In genomic region chr11:24052882-24053281, GRCm38 (mm10) we compare ENCODE assay signal across 16 mouse cellular contexts. TPM values are rescaled to one million over a fixed set of nuclear protein-coding genes. Genes with fewer than 3 reads are reported as not detected.
DNase-seq lines count a peak whose midpoint lies in the region; ATAC-seq and TF ChIP-seq lines count a peak whose summit lies in the region.
"Had no signal": no experiment of that assay in that cellular context is flagged by ENCODE, and none has a peak within 500 bp of the region (broad histone marks: within the 10 kb centered on the region; RNA-seq: fewer than 3 reads in every experiment).

No protein-coding gene starts in this region.

- no peak for DNase-seq in heart, postnatal 0 days (ENCODE audit: low spot score)
- DNase-seq in heart, adult 18-20 months: no peak
- DNase-seq in midbrain, postnatal 0 days (ENCODE audit: low spot score): no peak
- DNase-seq in embryo, embryonic 10 days (ENCODE audit: low spot score): peak; percentile 63
- DNase-seq in splenic B cell, adult 2 months (ENCODE audit: low read depth, low spot score): peak; percentile 41
- DNase-seq: cerebellum, postnatal 25 days; kidney, adult 11 months had no signal

- no peak overlapping the region for H3K4me2 ChIP-seq in heart, postnatal 0 days (ENCODE audit: low read depth, low read length)
- no peak overlapping the region for H3K4me2 ChIP-seq in midbrain, postnatal 0 days (ENCODE audit: low read depth, low read length, poor library complexity, severe bottlenecking)
- H3K4me2 ChIP-seq in midbrain, embryonic 16.5 days (ENCODE audit: low read length): no peak overlapping the region
- H3K4me2 ChIP-seq in heart, embryonic 12.5 days: no peak overlapping the region
- H3K4me2 ChIP-seq in kidney, embryonic 15.5 days: no peak overlapping the region
- H3K4me2 ChIP-seq: forebrain, embryonic 15.5 days; heart, embryonic 11.5 days had no signal

- H3K27me3 ChIP-seq in heart, postnatal 0 days (ENCODE audit: control insufficient read depth, insufficient read depth, low read length): no peaks in the 10 kb centered on the region
- H3K27me3 ChIP-seq in midbrain, postnatal 0 days (ENCODE audit: insufficient read depth, low read length): no peaks in the 10 kb centered on the region
- H3K27me3 ChIP-seq in midbrain, embryonic 16.5 days (ENCODE audit: control insufficient read depth, insufficient read depth, low read depth, low read length): no peaks in the 10 kb centered on the region
- H3K27me3 ChIP-seq in splenic B cell, adult 2 months (ENCODE audit: control insufficient read depth, insufficient read depth, low read length, poor library complexity, severe bottlenecking): no peaks in the 10 kb centered on the region
- H3K27me3 ChIP-seq in heart, embryonic 12.5 days (replicated peaks): peaks cover 9% of the 10 kb centered on the region
- H3K27me3 ChIP-seq in kidney, embryonic 15.5 days: peaks cover 45% of the 10 kb centered on the region
- H3K27me3 ChIP-seq: forebrain, embryonic 15.5 days had no signal

- WGBS in heart, postnatal 0 days: 63% methylated on average over 6 of the region's 6 CpGs
- WGBS in midbrain, postnatal 0 days: 65% methylated on average over 6 of the region's 6 CpGs
- 64% methylated on average over 6 of the region's 6 CpGs for WGBS in midbrain, embryonic 16.5 days
- WGBS in heart, embryonic 12.5 days: 60% methylated on average over 6 of the region's 6 CpGs
- 76% methylated on average over 6 of the region's 6 CpGs for whole genome bisulfite sequencing in kidney, embryonic 15.5 days

- H3K9ac ChIP-seq in heart, postnatal 0 days (replicated peaks; ENCODE audit: low read depth, low read length): no peak overlapping the region
- no peak overlapping the region for H3K9ac ChIP-seq in midbrain, postnatal 0 days (replicated peaks; ENCODE audit: low read length, poor library complexity, severe bottlenecking)
- no peak overlapping the region for H3K9ac ChIP-seq in midbrain, embryonic 16.5 days (ENCODE audit: low read depth, low read length)
- no peak overlapping the region for H3K9ac ChIP-seq in heart, embryonic 12.5 days
- H3K9ac ChIP-seq in kidney, embryonic 15.5 days: no peak overlapping the region
- H3K9ac ChIP-seq: forebrain, embryonic 15.5 days had no signal

- H3K27ac ChIP-seq in heart, postnatal 0 days (ENCODE audit: low read depth): no peak overlapping the region
- no peak overlapping the region for H3K27ac ChIP-seq in midbrain, postnatal 0 days (ENCODE audit: low read depth, low read length)
- no peak overlapping the region for H3K27ac ChIP-seq in midbrain, embryonic 16.5 days (ENCODE audit: low read length)
- no peak overlapping the region for H3K27ac ChIP-seq in heart, embryonic 12.5 days (ENCODE audit: poor library complexity, severe bottlenecking)
- H3K27ac ChIP-seq in kidney, embryonic 15.5 days: no peak overlapping the region
- H3K27ac ChIP-seq: forebrain, embryonic 15.5 days had no signal

- no peaks in the 10 kb centered on the region for H3K9me3 ChIP-seq in heart, postnatal 0 days (replicated peaks; ENCODE audit: control insufficient read depth, low read length)
- H3K9me3 ChIP-seq in midbrain, postnatal 0 days (ENCODE audit: low read length): no peaks in the 10 kb centered on the region
- H3K9me3 ChIP-seq in midbrain, embryonic 16.5 days (replicated peaks; ENCODE audit: control insufficient read depth, low read length, poor library complexity, severe bottlenecking): no peaks in the 10 kb centered on the region
- no peaks in the 10 kb centered on the region for H3K9me3 ChIP-seq in heart, embryonic 12.5 days (replicated peaks)
- no peaks in the 10 kb centered on the region for H3K9me3 ChIP-seq in kidney, embryonic 15.5 days (replicated peaks)
- H3K9me3 ChIP-seq: forebrain, embryonic 15.5 days had no signal

- no peak overlapping the region for H3K4me3 ChIP-seq in heart, postnatal 0 days (ENCODE audit: low read depth, low read length)
- no peak overlapping the region for H3K4me3 ChIP-seq in midbrain, postnatal 0 days (ENCODE audit: low read depth, low read length)
- no peak overlapping the region for H3K4me3 ChIP-seq in midbrain, embryonic 16.5 days (ENCODE audit: low read depth, low read length)
- no peak overlapping the region for H3K4me3 ChIP-seq in heart, embryonic 12.5 days
- H3K4me3 ChIP-seq in kidney, embryonic 15.5 days (replicated peaks): no peak overlapping the region
- H3K4me3 ChIP-seq: forebrain, embryonic 15.5 days; myocyte had no signal

- no peaks in the 10 kb centered on the region for H3K4me1 ChIP-seq in heart, postnatal 0 days (ENCODE audit: control insufficient read depth, insufficient read depth)
- H3K4me1 ChIP-seq in midbrain, postnatal 0 days (ENCODE audit: insufficient read depth, low read length): no peaks in the 10 kb centered on the region
- H3K4me1 ChIP-seq in midbrain, embryonic 16.5 days (ENCODE audit: control insufficient read depth, insufficient read depth, low read length): peaks cover 3% of the 10 kb centered on the region; the same call in 1 of the 2 replicates
- H3K4me1 ChIP-seq in heart, embryonic 12.5 days (replicated peaks): no peaks in the 10 kb centered on the region
- 0 out of 2 replicates have a peak, but pooled peaks cover 5% of the 10 kb centered on the region for H3K4me1 ChIP-seq in kidney, embryonic 15.5 days

- peak; percentile 15; the same call in 1 of the 2 replicates for TF ChIP-seq CTCF in heart, postnatal 0 days (IDR thresholded peaks at IDR 0.05; ENCODE audit: low read depth)
- TF ChIP-seq CTCF in midbrain, postnatal 0 days (IDR thresholded peaks at IDR 0.05): peak; percentile 58

- no peak for TF ChIP-seq EP300 in heart, postnatal 0 days (IDR thresholded peaks at IDR 0.05; ENCODE audit: low read depth)

- no peak for ATAC-seq in heart, postnatal 0 days (ENCODE audit: insufficient read depth, low read depth)
- no peak for ATAC-seq in midbrain, postnatal 0 days (ENCODE audit: low FRiP score)
- no peak for ATAC-seq in midbrain, embryonic 16.5 days
- ATAC-seq in heart, embryonic 12.5 days (ENCODE audit: insufficient number of reproducible peaks, low FRiP score): no peak
- no peak for ATAC-seq in kidney, embryonic 15.5 days (replicated peaks; ENCODE audit: low FRiP score)
- ATAC-seq: forebrain, embryonic 15.5 days had no signal

- H3K36me3 ChIP-seq in heart, postnatal 0 days (replicated peaks; ENCODE audit: control insufficient read depth, insufficient read depth, low read length): no peaks in the 10 kb centered on the region
- H3K36me3 ChIP-seq in midbrain, postnatal 0 days (ENCODE audit: insufficient read depth, low read length): no peaks in the 10 kb centered on the region
- no peaks in the 10 kb centered on the region for H3K36me3 ChIP-seq in midbrain, embryonic 16.5 days (ENCODE audit: control insufficient read depth, insufficient read depth, low read length)
- H3K36me3 ChIP-seq in splenic B cell, adult 2 months (ENCODE audit: control insufficient read depth, insufficient read depth, low read length, poor library complexity, severe bottlenecking): no peaks in the 10 kb centered on the region
- no peaks in the 10 kb centered on the region for H3K36me3 ChIP-seq in heart, embryonic 12.5 days
- no peaks in the 10 kb centered on the region for H3K36me3 ChIP-seq in kidney, embryonic 15.5 days
- H3K36me3 ChIP-seq: forebrain, embryonic 15.5 days had no signal

RNA-seq across cellular contexts. Expression of gene A830031A19Rik, which starts 22.0 kb away (rescaled TPM):
- not detected in 2 replicates for total RNA-seq in heart, postnatal 0 days (2014; rRNA removed; ENCODE audit: low replicate concordance)
- not detected in 2 replicates for polyA plus RNA-seq in heart, postnatal 0 days (2015; fragmentation: Nextera tagmentation; extraction: Ambion mirVana)
- not detected for total RNA-seq in heart, adult 18-20 months (2021)
- not detected in 2 replicates for total RNA-seq in midbrain, postnatal 0 days (2014; rRNA removed)
- 0.38 TPM in 1 of 2 replicates, not detected in the other for polyA plus RNA-seq in midbrain, postnatal 0 days (2015; fragmentation: Nextera tagmentation; extraction: Ambion mirVana)
- not detected in 2 replicates for polyA plus RNA-seq in midbrain, embryonic 16.5 days (2015; fragmentation: Nextera tagmentation; extraction: Ambion mirVana)
- not detected in 2 replicates for polyA plus RNA-seq in heart, embryonic 12.5 days (2016; fragmentation: Nextera tagmentation; extraction: Ambion mirVana)
- not detected in 2 replicates for polyA plus RNA-seq in kidney, embryonic 15.5 days (2015; fragmentation: Nextera tagmentation; extraction: Ambion mirVana)
- total RNA-seq: adrenal gland, postnatal 4 days had no signal
- polyA plus RNA-seq: forebrain, embryonic 15.5 days; heart, embryonic 11.5 days; lung, embryonic 16.5 days; myocyte; testis, adult 2 months had no signal

RNA-seq across cellular contexts. Expression of gene Bcl11a, which starts 25.0 kb away (rescaled TPM):
- total RNA-seq in heart, postnatal 0 days (2014; rRNA removed; ENCODE audit: low replicate concordance): 4.1 and 7.1 TPM in 2 replicates
- 7.4 and 8.2 TPM in 2 replicates for polyA plus RNA-seq in heart, postnatal 0 days (2015; fragmentation: Nextera tagmentation; extraction: Ambion mirVana)
- total RNA-seq in heart, adult 18-20 months (2021): 1 to 10 TPM; 2.1 to 2.6 TPM
- total RNA-seq in midbrain, postnatal 0 days (2014; rRNA removed): 40.9 and 44.6 TPM in 2 replicates
- 80.9 and 85.4 TPM in 2 replicates for polyA plus RNA-seq in midbrain, postnatal 0 days (2015; fragmentation: Nextera tagmentation; extraction: Ambion mirVana)
- 99.8 and 107 TPM in 2 replicates for polyA plus RNA-seq in midbrain, embryonic 16.5 days (2015; fragmentation: Nextera tagmentation; extraction: Ambion mirVana)
- 18.1 and 19.3 TPM in 2 replicates for polyA plus RNA-seq in heart, embryonic 12.5 days (2016; fragmentation: Nextera tagmentation; extraction: Ambion mirVana)
- 2.9 and 3.6 TPM in 2 replicates for polyA plus RNA-seq in kidney, embryonic 15.5 days (2015; fragmentation: Nextera tagmentation; extraction: Ambion mirVana)
- polyA plus RNA-seq: myocyte had no signal

Comparison
In these comparisons a context has a peak if more than half of its experiments do, and no peak if none do; other contexts are left out.
1. DNase-seq: peak in embryo, embryonic 10 days (single experiment) and splenic B cell, adult 2 months (single experiment); none in heart, postnatal 0 days (single experiment), heart, adult 18-20 months (0 of 2) and midbrain, postnatal 0 days (single experiment).